23 mouse cellular contexts compared by ENCODE assay signal in the genomic region with DNA sequence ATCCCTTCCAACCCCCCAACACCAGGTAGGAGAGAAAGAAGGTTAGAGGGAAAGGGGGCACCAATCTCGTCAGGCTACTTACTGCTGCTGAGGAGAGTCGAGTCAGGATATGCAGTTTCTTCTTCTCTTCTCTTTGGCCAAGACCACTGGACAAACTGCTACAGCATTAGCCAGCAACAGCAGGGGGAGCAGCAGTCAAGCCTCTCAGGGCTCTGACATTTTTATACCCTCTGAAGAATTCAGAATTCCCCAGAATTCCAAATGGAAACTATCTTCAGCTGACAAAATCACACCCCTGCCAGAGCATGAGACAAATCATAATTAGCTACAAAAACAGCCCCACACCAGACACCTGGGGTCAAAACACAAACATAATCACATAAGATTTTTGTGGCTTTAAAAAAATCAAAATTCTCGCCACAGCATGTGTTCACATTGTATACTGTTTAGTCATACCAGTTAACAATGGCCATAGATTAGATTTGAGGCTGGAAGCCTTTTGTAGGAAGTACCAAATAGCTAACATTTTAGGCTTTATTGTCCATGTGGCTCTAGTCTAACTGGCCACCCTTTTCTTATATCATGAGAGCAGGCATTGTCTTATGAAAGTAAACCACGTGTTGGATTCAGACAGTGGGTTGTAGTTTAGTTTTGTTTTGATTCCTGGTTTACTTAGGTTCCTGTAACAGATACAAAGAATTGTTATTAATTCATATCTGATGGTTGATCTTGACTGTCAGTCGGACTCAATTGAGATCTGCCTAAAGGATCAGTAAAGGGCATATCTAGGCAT. TPM values are rescaled to one million over a fixed set of nuclear protein-coding genes. Genes with fewer than 3 reads are reported as not detected.
DNase-seq lines count a peak whose midpoint lies in the region; ATAC-seq and TF ChIP-seq lines count a peak whose summit lies in the region.
"Had no signal": no experiment of that assay in that cellular context is flagged by ENCODE, and none has a peak within 500 bp of the region (broad histone marks: within the 10 kb centered on the region; RNA-seq: fewer than 3 reads in every experiment).

No protein-coding gene starts in this region.

- H3K4me3 ChIP-seq in kidney, postnatal 0 days (replicated peaks; ENCODE audit: low read depth, low read length), result no peak overlapping the region
- H3K4me3 ChIP-seq in kidney, embryonic 15.5 days (replicated peaks), result no peak overlapping the region
- no peak overlapping the region for H3K4me3 ChIP-seq in liver, embryonic 14.5 days (ENCODE audit: insufficient read depth in 1 of 2, low read depth in 2 of 2, low read length in 2 of 2)
- no peak overlapping the region for H3K4me3 ChIP-seq in intestine, embryonic 15.5 days (replicated peaks)
- H3K4me3 ChIP-seq in midbrain, embryonic 10.5 days, result no peak overlapping the region
- H3K4me3 ChIP-seq: embryonic facial prominence, embryonic 13.5 days; megakaryocyte, embryonic 14.5 days; midbrain, embryonic 15.5 days had no signal

- no peak overlapping the region for H3K9ac ChIP-seq in kidney, postnatal 0 days (ENCODE audit: low read depth, low read length)
- no peak overlapping the region for H3K9ac ChIP-seq in kidney, embryonic 15.5 days
- H3K9ac ChIP-seq in liver, embryonic 14.5 days (replicated peaks), result no peak overlapping the region
- no peak overlapping the region for H3K9ac ChIP-seq in intestine, embryonic 15.5 days
- H3K9ac ChIP-seq: embryonic facial prominence, embryonic 13.5 days; midbrain, embryonic 15.5 days had no signal

- no peaks in the 10 kb centered on the region for H3K9me3 ChIP-seq in kidney, postnatal 0 days (replicated peaks; ENCODE audit: low read length)
- no peaks in the 10 kb centered on the region for H3K9me3 ChIP-seq in kidney, embryonic 15.5 days (replicated peaks)
- no peaks in the 10 kb centered on the region for H3K9me3 ChIP-seq in liver, embryonic 14.5 days (ENCODE audit: control insufficient read depth, low read length)
- no peaks in the 10 kb centered on the region for H3K9me3 ChIP-seq in intestine, embryonic 15.5 days
- no peaks in the 10 kb centered on the region for H3K9me3 ChIP-seq in midbrain, embryonic 10.5 days (replicated peaks)
- H3K9me3 ChIP-seq: embryonic facial prominence, embryonic 13.5 days; megakaryocyte, embryonic 14.5 days; midbrain, embryonic 15.5 days had no signal

- peak; percentile 67 for DNase-seq in kidney, postnatal 0 days (ENCODE audit: low spot score)
- DNase-seq in liver, embryonic 14.5 days (ENCODE audit: low read depth in 3 of 3, low spot score in 3 of 3), result no peak
- DNase-seq in liver, result no peak
- DNase-seq in NIH3T3 (ENCODE audit: low read depth), result peak; percentile 31
- DNase-seq in midbrain, embryonic 10.5 days (ENCODE audit: low spot score), result no peak
- DNase-seq: adrenal gland, postnatal 25 days; cerebellum, adult 8-10 months; cerebellum, postnatal 36 days; embryo, embryonic 11 days; gastrocnemius, postnatal 25 days; heart, adult 18-20 months; heart, postnatal 4 days; kidney, adult 11 months; kidney, postnatal 25 days; layer of hippocampus, adult 9-11 months; lung, adult 2 months; thymus, postnatal 14 days had no signal

- no peaks in the 10 kb centered on the region for H3K36me3 ChIP-seq in kidney, postnatal 0 days (ENCODE audit: insufficient read depth, low read length)
- no peaks in the 10 kb centered on the region for H3K36me3 ChIP-seq in kidney, embryonic 15.5 days
- H3K36me3 ChIP-seq in liver, embryonic 14.5 days (replicated peaks; ENCODE audit: control insufficient read depth, insufficient read depth, low read depth), result peaks cover 3% of the 10 kb centered on the region
- H3K36me3 ChIP-seq in intestine, embryonic 15.5 days, result no peaks in the 10 kb centered on the region
- no peaks in the 10 kb centered on the region for H3K36me3 ChIP-seq in midbrain, embryonic 10.5 days
- H3K36me3 ChIP-seq: embryonic facial prominence, embryonic 13.5 days; midbrain, embryonic 15.5 days had no signal

- no peaks in the 10 kb centered on the region for H3K27me3 ChIP-seq in kidney, postnatal 0 days (ENCODE audit: insufficient read depth, low read length)
- no peaks in the 10 kb centered on the region for H3K27me3 ChIP-seq in kidney, embryonic 15.5 days
- no peaks in the 10 kb centered on the region for H3K27me3 ChIP-seq in liver, embryonic 14.5 days (ENCODE audit: control insufficient read depth, insufficient read depth, low read length)
- no peaks in the 10 kb centered on the region for H3K27me3 ChIP-seq in intestine, embryonic 15.5 days (replicated peaks)
- no peaks in the 10 kb centered on the region for H3K27me3 ChIP-seq in midbrain, embryonic 10.5 days (ENCODE audit: low read depth, poor library complexity, severe bottlenecking)
- H3K27me3 ChIP-seq: embryonic facial prominence, embryonic 13.5 days; megakaryocyte, embryonic 14.5 days; midbrain, embryonic 15.5 days had no signal

- 66% methylated on average over 5 of the region's 5 CpGs for WGBS in kidney, postnatal 0 days
- WGBS in kidney, embryonic 15.5 days, result 66% methylated on average over 5 of the region's 5 CpGs
- WGBS in liver, embryonic 14.5 days (ENCODE audit: insufficient replicate concordance), result 58% methylated on average over 5 of the region's 5 CpGs
- whole genome bisulfite sequencing in intestine, embryonic 15.5 days, result 72% methylated on average over 5 of the region's 5 CpGs
- WGBS in midbrain, embryonic 10.5 days, result 85% methylated on average over 5 of the region's 5 CpGs

- peak; percentile 45 for TF ChIP-seq CTCF in kidney, postnatal 0 days (IDR thresholded peaks at IDR 0.05; ENCODE audit: low read depth)
- 0 out of 2 replicates have a peak, but pooled peaks have one; percentile 10 for TF ChIP-seq CTCF in liver, embryonic 14.5 days (IDR thresholded peaks at IDR 0.05; ENCODE audit: low read depth)

- H3K4me1 ChIP-seq in kidney, postnatal 0 days (replicated peaks; ENCODE audit: insufficient read depth, low read length), result 0 out of 2 replicates have a peak, but pooled peaks cover 2% of the 10 kb centered on the region
- H3K4me1 ChIP-seq in kidney, embryonic 15.5 days, result peaks cover 9% of the 10 kb centered on the region
- H3K4me1 ChIP-seq in liver, embryonic 14.5 days (replicated peaks; ENCODE audit: control insufficient read depth in 2 of 2, insufficient read depth in 2 of 2, low read length in 1 of 2), result peaks cover 22 to 28% of the 10 kb centered on the region in 2 experiments
- H3K4me1 ChIP-seq in intestine, embryonic 15.5 days (replicated peaks), result no peaks in the 10 kb centered on the region
- H3K4me1 ChIP-seq in midbrain, embryonic 10.5 days, result no peaks in the 10 kb centered on the region; the same call in 1 of the 2 replicates
- H3K4me1 ChIP-seq: midbrain, embryonic 15.5 days had no signal

- H3K27ac ChIP-seq in kidney, postnatal 0 days, result no peak overlapping the region
- no peak overlapping the region for H3K27ac ChIP-seq in kidney, embryonic 15.5 days
- H3K27ac ChIP-seq in liver, embryonic 14.5 days, result no peak overlapping the region
- no peak overlapping the region for H3K27ac ChIP-seq in intestine, embryonic 15.5 days
- H3K27ac ChIP-seq in midbrain, embryonic 10.5 days (replicated peaks), result no peak overlapping the region
- H3K27ac ChIP-seq: embryonic facial prominence, embryonic 13.5 days; midbrain, embryonic 15.5 days had no signal

- H3K4me2 ChIP-seq in kidney, postnatal 0 days (ENCODE audit: low read length), result no peak overlapping the region
- H3K4me2 ChIP-seq in kidney, embryonic 15.5 days, result no peak overlapping the region
- no peak overlapping the region for H3K4me2 ChIP-seq in liver, embryonic 14.5 days (ENCODE audit: low read depth)
- no peak overlapping the region for H3K4me2 ChIP-seq in intestine, embryonic 15.5 days (replicated peaks)
- H3K4me2 ChIP-seq: embryonic facial prominence, embryonic 13.5 days; midbrain, embryonic 15.5 days had no signal

- ATAC-seq in kidney, postnatal 0 days (replicated peaks; ENCODE audit: low FRiP score, low read depth), result no peak
- no peak for ATAC-seq in kidney, embryonic 15.5 days (replicated peaks; ENCODE audit: low FRiP score)
- ATAC-seq in liver, embryonic 14.5 days (ENCODE audit: insufficient read depth), result no peak
- ATAC-seq in intestine, embryonic 15.5 days, result no peak
- ATAC-seq: forebrain, embryonic 14.5 days; midbrain, embryonic 15.5 days had no signal

- TF ChIP-seq EP300 in liver, embryonic 14.5 days (IDR thresholded peaks at IDR 0.05; ENCODE audit: low read depth), result no peak

RNA-seq across cellular contexts. Expression of a gene that starts 55.6 kb away (rescaled TPM):
- polyA plus RNA-seq in kidney, postnatal 0 days (2015; fragmentation: Nextera tagmentation; extraction: Ambion mirVana), result 8.0 and 8.6 TPM in 2 replicates
- 9.4 and 9.8 TPM in 2 replicates for polyA plus RNA-seq in kidney, embryonic 15.5 days (2015; fragmentation: Nextera tagmentation; extraction: Ambion mirVana)
- polyA plus RNA-seq in liver, embryonic 14.5 days (2012; rRNA removed), result 4.7 and 5.8 TPM in 2 replicates
- polyA plus RNA-seq in liver, embryonic 14.5 days (2014; fragmentation: Nextera tagmentation; extraction: Ambion mirVana), result 4.9 and 5.4 TPM in 2 replicates
- 9.8 and 10.2 TPM in 2 replicates for polyA plus RNA-seq in intestine, embryonic 15.5 days (2015; fragmentation: Nextera tagmentation; extraction: Ambion mirVana)
- polyA plus RNA-seq in midbrain, embryonic 10.5 days (2016; fragmentation: Nextera tagmentation; extraction: Ambion mirVana), result 8.8 and 9.9 TPM in 2 replicates

Comparison
In these comparisons a context has a peak if more than half of its experiments do, and no peak if none do; other contexts are left out.
1. DNase-seq: peak in kidney, postnatal 0 days (single experiment) and NIH3T3 (single experiment); none in liver, embryonic 14.5 days (0 of 3), liver (single experiment) and midbrain, embryonic 10.5 days (single experiment).